Mouse (Mus musculus): ENCODE data around the gene Papss1.

Gene Papss1

GRCm38 (mm10) chr3:131581096-131581495 is 16.5 kb downstream of the Papss1 start:
- DNase-seq (ENCODE audit: low spot score) = peak; percentile 31

GRCm38 (mm10) chr3:131586818-131587217 is 22.2 kb downstream of the Papss1 start:
- no peak for DNase-seq (ENCODE audit: low spot score)

- DNase-seq (ENCODE audit: low spot score) = no peak
Measured at GRCm38 (mm10) chr3:131587959-131588358, 23.4 kb downstream of the Papss1 start.

- DNase-seq (ENCODE audit: low spot score) = no peak
Measured at GRCm38 (mm10) chr3:131593143-131593798, 28.7 kb downstream of the Papss1 start.

GRCm38 (mm10) chr3:131594361-131594760 is 29.8 kb downstream of the Papss1 start:
- DNase-seq (ENCODE audit: low spot score) = no peak

GRCm38 (mm10) chr3:131595546-131596245 is 31.1 kb downstream of the Papss1 start:
- DNase-seq (ENCODE audit: low spot score) = no peak

- no peak for DNase-seq (ENCODE audit: low spot score)
Measured at GRCm38 (mm10) chr3:131600726-131601125, 36.2 kb downstream of the Papss1 start.

GRCm38 (mm10) chr3:131601366-131601765 is 36.8 kb downstream of the Papss1 start:
- no peak for DNase-seq (ENCODE audit: low spot score)

GRCm38 (mm10) chr3:131602995-131603414 is 38.4 kb downstream of the Papss1 start:
- no peak for DNase-seq (ENCODE audit: low spot score)

- no peak for DNase-seq (ENCODE audit: low spot score)
Measured at GRCm38 (mm10) chr3:131608112-131608511, 43.5 kb downstream of the Papss1 start.

GRCm38 (mm10) chr3:131609651-131610050 is 45.1 kb downstream of the Papss1 start:
- no peak for DNase-seq (ENCODE audit: low spot score)

- no peak for DNase-seq (ENCODE audit: low spot score)
Measured at GRCm38 (mm10) chr3:131610595-131610994, 46.0 kb downstream of the Papss1 start.

GRCm38 (mm10) chr3:131612847-131613246 is 48.3 kb downstream of the Papss1 start:
- no peak for DNase-seq (ENCODE audit: low spot score)

- no peak for DNase-seq (ENCODE audit: low spot score)
Measured at GRCm38 (mm10) chr3:131614056-131614455, 49.5 kb downstream of the Papss1 start.

GRCm38 (mm10) chr3:131618580-131619338 is 54.2 kb downstream of the Papss1 start:
- DNase-seq (ENCODE audit: low spot score) = no peak

GRCm38 (mm10) chr3:131623208-131623607 is 58.6 kb downstream of the Papss1 start:
- DNase-seq (ENCODE audit: low spot score) = no peak

- DNase-seq (ENCODE audit: low spot score) = no peak
Measured at GRCm38 (mm10) chr3:131624063-131624462, 59.5 kb downstream of the Papss1 start.

GRCm38 (mm10) chr3:131627476-131627875 is 62.9 kb downstream of the Papss1 start:
- DNase-seq (ENCODE audit: low spot score) = no peak

- no peak for DNase-seq (ENCODE audit: low spot score)
Measured at GRCm38 (mm10) chr3:131628265-131628664, 63.7 kb downstream of the Papss1 start.

- DNase-seq (ENCODE audit: low spot score) = no peak
Measured at GRCm38 (mm10) chr3:131628931-131629330, 64.4 kb downstream of the Papss1 start.

GRCm38 (mm10) chr3:131630407-131631317 is 66.1 kb downstream of the Papss1 start:
- no peak for DNase-seq (ENCODE audit: low spot score)
